Mouse (Mus musculus): Measurements from ENCODE around the gene Pon1.

DNA sequence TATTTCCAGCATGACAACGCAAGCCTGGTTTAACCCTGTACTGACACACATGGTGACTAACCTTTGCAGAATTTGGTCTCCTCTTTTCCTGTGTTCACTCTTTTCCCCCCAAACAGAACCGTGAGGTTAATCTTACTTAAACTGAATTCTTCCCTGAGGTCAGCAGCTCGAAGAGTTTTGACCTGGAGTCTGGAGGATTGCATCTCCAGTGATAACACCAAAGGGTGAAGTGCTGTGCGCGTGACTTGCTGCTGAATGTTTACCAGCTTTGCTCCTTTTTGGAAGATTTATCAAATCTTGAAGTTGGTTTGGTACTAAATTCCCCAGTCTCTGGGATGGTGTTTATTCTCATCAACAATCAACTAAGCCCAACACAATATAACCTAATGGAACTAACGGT, 39.0 kb downstream of the Pon1 start:
- no peak for TF ChIP-seq EP300 (IDR thresholded peaks at IDR 0.05; ENCODE audit: low read depth)
- TF ChIP-seq CTCF (IDR thresholded peaks at IDR 0.05; ENCODE audit: low read depth) = no peak
